Mouse (Mus musculus) embryonic facial prominence, embryonic 12.5 days (tissue): ENCODE measurements around the gene Mob3c. TPM values are rescaled to one million over a fixed set of nuclear protein-coding genes. Genes with fewer than 3 reads are reported as not detected.

Source experiments
- ATAC-seq: fragments of 200-750 bp; cut with Nextera tagmentation; 2 replicates; pipeline ENCODE4 v1.8.0; 2017; ENCODE audit not compliant: insufficient number of reproducible peaks, insufficient read depth, low FRiP score, low TSS enrichment
- H3K27ac ChIP-seq: fragments of 300-500 bp; sonication (generic); 2 replicates; pipeline ENCODE4 v1.5.1; 2016; ENCODE audit warnings: mild to moderate bottlenecking
- H3K27me3 ChIP-seq: fragments of 300-500 bp; sonication (generic); 2 replicates; pipeline ENCODE4 v1.6.1; 2016; ENCODE audit warnings: mild to moderate bottlenecking, moderate library complexity
- H3K36me3 ChIP-seq: fragments of 300-500 bp; sonication (generic); 2 replicates; pipeline ENCODE4 v1.6.1; 2016; ENCODE audit warnings: mild to moderate bottlenecking
- H3K4me1 ChIP-seq: fragments of 300-500 bp; sonication (generic); 2 replicates; pipeline ENCODE4 v1.6.1; 2016
- H3K4me2 ChIP-seq: fragments of 300-500 bp; sonication (generic); replicated peaks from 2 replicates; pipeline ENCODE4 v1.6.1; 2016; ENCODE audit warnings: mild to moderate bottlenecking, moderate library complexity
- H3K4me3 ChIP-seq: fragments of 300-500 bp; sonication (generic); 2 replicates; pipeline ENCODE4 v1.5.1; 2016; ENCODE audit warnings: mild to moderate bottlenecking
- H3K9ac ChIP-seq: fragments of 300-500 bp; sonication (generic); 2 replicates; pipeline ENCODE4 v1.6.1; 2016; ENCODE audit warnings: mild to moderate bottlenecking, moderate library complexity
- H3K9me3 ChIP-seq: fragments of 300-500 bp; sonication (generic); 2 replicates; pipeline ENCODE4 v1.6.1; 2016; ENCODE audit warnings: mild to moderate bottlenecking, moderate library complexity
- WGBS: fragments of 180-500 bp; shearing (Covaris S2); methylation state at CpG from one replicate; pipeline ENCODE4 v1.1.7; 2016; 5-methylcytosine and 5-hydroxymethylcytosine counted together
- polyA plus RNA-seq: library from polyadenylated mRNA; unstranded; fragments of >200 nt; fragmentation: Nextera tagmentation; extraction: Ambion mirVana; gene quantifications from 2 replicates; pipeline ENCODE4 v1.2.1, GENCODE M21; 2016

The Mob3c gene
- polyA plus RNA-seq, 1 experiment from 2014 or later, result 9.1 TPM

DNA sequence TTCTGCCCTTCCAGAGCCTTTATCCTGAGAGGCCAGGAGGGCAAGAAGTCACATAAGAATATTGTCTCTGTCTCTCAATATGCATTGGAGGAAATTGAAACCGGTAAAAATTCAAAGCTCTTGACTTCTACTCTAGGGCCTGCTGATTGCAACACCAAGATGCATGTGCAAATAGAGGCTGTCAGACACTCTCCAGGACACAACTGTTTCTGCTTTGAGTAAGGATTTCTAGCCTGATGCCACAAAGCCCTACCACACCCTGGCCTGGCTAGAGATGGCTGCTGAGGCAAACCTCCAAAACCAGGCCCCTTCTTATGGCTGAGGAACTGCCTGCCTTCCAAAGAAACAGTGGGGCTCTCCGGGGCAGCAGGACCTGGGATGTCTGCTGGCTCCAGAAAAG lies 7.7 kb downstream of the Mob3c start:
- Histone ChIP-seq H3K4me1 (peaks cover 11% of the 10 kb centered on the region), H3K36me3 (peaks cover 13% of the 10 kb centered on the region; the same call in 1 of the 2 replicates), H3K27me3 (no peaks in the 10 kb centered on the region), H3K4me3 (no peak overlapping the region), H3K27ac (no peak overlapping the region), H3K9ac (no peak overlapping the region), H3K9me3 (no peaks in the 10 kb centered on the region), H3K4me2 (no peak overlapping the region)
- WGBS, result 72% methylated on average over 2 of the region's 2 CpGs
- ATAC-seq, result no peak

- 82% methylated on average over 4 of the region's 4 CpGs for WGBS
- peaks cover 11% of the 10 kb centered on the region for H3K4me1 ChIP-seq
- H3K4me3 ChIP-seq, result no peak overlapping the region
- peak overlapping the region; percentile 60 for H3K4me2 ChIP-seq
- no peak overlapping the region for H3K9ac ChIP-seq
- no peak overlapping the region for H3K27ac ChIP-seq
- H3K27me3 ChIP-seq, result no peaks in the 10 kb centered on the region
- ATAC-seq, result no peak
- no peaks in the 10 kb centered on the region for H3K9me3 ChIP-seq
- no peaks in the 10 kb centered on the region for H3K36me3 ChIP-seq
Measured at GRCm38 (mm10) chr4:115838196-115838595, 10.3 kb downstream of the Mob3c start.

- WGBS, result 2% methylated on average over 51 of the region's 51 CpGs
- no peaks in the 10 kb centered on the region for H3K27me3 ChIP-seq
- H3K4me3 ChIP-seq, result peak within 1 kb of the TSS; percentile 62
- peak; percentile 87 for ATAC-seq
- H3K36me3 ChIP-seq, result no peaks in the 10 kb centered on the region
- H3K27ac ChIP-seq, result peak within 1 kb of the TSS; percentile 32; the same call in 1 of the 2 replicates
- peaks cover 11% of the 10 kb centered on the region for H3K4me1 ChIP-seq
- H3K9me3 ChIP-seq, result no peaks in the 10 kb centered on the region
- peak within 1 kb of the TSS; percentile 60 for H3K9ac ChIP-seq
- peak within 1 kb of the TSS; percentile 60 for H3K4me2 ChIP-seq
Measured at GRCm38 (mm10) chr4:115838696-115839641, 11.1 kb downstream of the Mob3c start, which contains the start of gene Mknk1. TSS of gene Mknk1 (plus strand) at chr4:115839198.

DNA sequence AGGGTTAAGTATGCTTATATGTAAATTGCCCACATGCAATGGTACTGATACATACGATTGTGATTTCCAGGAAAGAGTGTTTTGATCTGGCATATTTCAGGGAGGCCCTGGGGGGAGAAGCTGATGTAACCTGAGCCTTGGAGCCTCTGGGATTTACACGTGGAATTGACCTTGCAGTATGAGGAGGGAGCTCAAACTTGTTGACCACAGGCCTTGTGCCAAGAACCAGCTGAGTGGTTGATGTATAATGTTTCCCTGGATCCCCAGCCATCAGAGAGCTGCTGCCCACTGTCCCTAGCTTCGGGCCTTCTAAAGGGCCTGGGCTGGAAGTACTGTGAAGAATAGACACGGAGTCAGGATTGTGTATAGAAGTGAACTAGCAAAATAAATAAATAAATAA lies 12.1 kb downstream of the Mob3c start:
- no peak overlapping the region for H3K9ac ChIP-seq
- H3K27ac ChIP-seq, result no peak overlapping the region
- H3K4me1 ChIP-seq, result peaks cover 11% of the 10 kb centered on the region
- peak overlapping the region; percentile 62 for H3K4me3 ChIP-seq
- peak overlapping the region; percentile 60 for H3K4me2 ChIP-seq
- ATAC-seq, result no peak
- no peaks in the 10 kb centered on the region for H3K27me3 ChIP-seq
- WGBS, result 40% methylated on average over 4 of the region's 4 CpGs
- no peaks in the 10 kb centered on the region for H3K9me3 ChIP-seq
- no peaks in the 10 kb centered on the region for H3K36me3 ChIP-seq

DNA sequence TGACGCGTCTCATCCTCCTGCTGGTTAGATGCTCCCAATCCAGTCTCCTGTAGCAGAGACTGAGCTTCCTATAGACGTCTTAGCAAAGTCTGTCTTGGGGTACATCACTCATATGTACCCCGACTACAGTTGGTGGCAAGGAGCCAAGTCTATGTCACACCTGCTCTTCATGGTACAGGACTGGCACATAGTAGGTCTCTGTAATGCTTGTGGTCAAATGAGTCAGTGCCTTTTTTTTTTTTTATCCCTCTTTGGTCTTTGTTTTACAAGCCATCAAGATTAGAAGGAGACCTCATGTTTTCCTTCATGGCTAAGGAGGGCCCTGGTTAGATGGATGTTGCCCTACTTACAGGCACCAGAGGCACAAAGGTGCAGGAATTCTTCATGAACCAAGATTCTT lies 12.9 kb downstream of the Mob3c start:
- Histone ChIP-seq H3K4me1 (peaks cover 11% of the 10 kb centered on the region), H3K27me3 (no peaks in the 10 kb centered on the region), H3K36me3 (no peaks in the 10 kb centered on the region), H3K4me2 (no peak overlapping the region), H3K9me3 (no peaks in the 10 kb centered on the region), H3K4me3 (no peak overlapping the region), H3K27ac (no peak overlapping the region), H3K9ac (no peak overlapping the region)
- WGBS, result 87% methylated on average over 4 of the region's 4 CpGs
- no peak for ATAC-seq

GRCm38 (mm10) chr4:115846656-115847055 lies 18.8 kb downstream of the Mob3c start:
- no peaks in the 10 kb centered on the region for H3K4me1 ChIP-seq
- no peak overlapping the region for H3K9ac ChIP-seq
- H3K27me3 ChIP-seq, result no peaks in the 10 kb centered on the region
- peaks cover 6% of the 10 kb centered on the region; the same call in 1 of the 2 replicates for H3K36me3 ChIP-seq
- no peak overlapping the region for H3K4me2 ChIP-seq
- no peaks in the 10 kb centered on the region for H3K9me3 ChIP-seq
- no peak for ATAC-seq
- H3K27ac ChIP-seq, result no peak overlapping the region
- H3K4me3 ChIP-seq, result no peak overlapping the region
- 37% methylated on average over 2 of the region's 2 CpGs for WGBS

GRCm38 (mm10) chr4:115847377-115847776 lies 19.5 kb downstream of the Mob3c start:
- no peaks in the 10 kb centered on the region for H3K27me3 ChIP-seq
- 53% methylated on average over 5 of the region's 5 CpGs for WGBS
- ATAC-seq, result no peak
- no peaks in the 10 kb centered on the region for H3K9me3 ChIP-seq
- peaks cover 11% of the 10 kb centered on the region; the same call in 1 of the 2 replicates for H3K36me3 ChIP-seq
- H3K4me2 ChIP-seq, result no peak overlapping the region
- no peaks in the 10 kb centered on the region for H3K4me1 ChIP-seq
- H3K4me3 ChIP-seq, result no peak overlapping the region
- no peak overlapping the region for H3K9ac ChIP-seq
- no peak overlapping the region for H3K27ac ChIP-seq

- whole genome bisulfite sequencing, result 90% methylated on average over 1 of the region's 1 CpGs
- peaks cover 11% of the 10 kb centered on the region; the same call in 1 of the 2 replicates for H3K36me3 ChIP-seq
- H3K4me1 ChIP-seq, result no peaks in the 10 kb centered on the region
- no peaks in the 10 kb centered on the region for H3K27me3 ChIP-seq
- H3K4me2 ChIP-seq, result no peak overlapping the region
- no peak for ATAC-seq
- no peaks in the 10 kb centered on the region for H3K9me3 ChIP-seq
- H3K4me3 ChIP-seq, result no peak overlapping the region
- no peak overlapping the region for H3K27ac ChIP-seq
- no peak overlapping the region for H3K9ac ChIP-seq
Measured at GRCm38 (mm10) chr4:115848083-115848482, 20.2 kb downstream of the Mob3c start.

DNA sequence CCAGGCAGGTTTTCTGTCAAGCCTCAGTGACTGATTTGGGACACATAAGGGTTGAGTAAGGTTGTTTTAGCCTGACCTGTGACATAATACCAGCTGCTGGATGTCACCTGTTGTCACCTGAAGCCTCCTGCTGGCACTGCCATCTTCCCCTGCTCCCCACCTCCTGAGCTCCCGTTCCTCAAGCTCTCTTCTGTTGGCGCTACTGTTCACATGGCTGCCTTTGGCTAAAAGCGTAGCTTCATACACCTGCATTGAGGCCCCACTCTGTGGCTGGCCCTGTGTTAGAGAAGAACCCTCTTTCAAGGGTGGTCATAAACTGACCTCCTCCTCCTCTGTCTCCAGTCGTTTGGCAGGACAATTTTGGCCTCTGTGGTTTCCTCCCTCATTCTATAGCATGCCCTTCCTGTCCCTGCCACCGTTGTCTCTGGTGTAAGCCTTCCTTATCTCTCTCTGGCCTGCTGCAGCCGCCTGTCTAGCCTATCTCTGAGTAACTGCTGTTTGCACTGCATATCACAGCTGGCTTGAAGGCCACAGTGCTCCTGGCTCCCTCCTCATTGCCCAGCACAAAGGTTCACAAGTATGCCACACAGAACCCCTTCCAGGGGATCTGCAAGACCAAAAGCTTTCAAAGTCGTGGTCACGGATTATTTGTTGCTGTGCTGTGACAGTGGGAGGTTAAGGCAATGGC lies 21.2 kb downstream of the Mob3c start:
- H3K36me3 ChIP-seq, result peaks cover 16% of the 10 kb centered on the region
- no peaks in the 10 kb centered on the region for H3K9me3 ChIP-seq
- no peak overlapping the region for H3K27ac ChIP-seq
- no peaks in the 10 kb centered on the region for H3K4me1 ChIP-seq
- no peaks in the 10 kb centered on the region for H3K27me3 ChIP-seq
- ATAC-seq, result no peak
- H3K9ac ChIP-seq, result no peak overlapping the region
- WGBS, result 77% methylated on average over 8 of the region's 8 CpGs
- no peak overlapping the region for H3K4me3 ChIP-seq
- no peak overlapping the region for H3K4me2 ChIP-seq

DNA sequence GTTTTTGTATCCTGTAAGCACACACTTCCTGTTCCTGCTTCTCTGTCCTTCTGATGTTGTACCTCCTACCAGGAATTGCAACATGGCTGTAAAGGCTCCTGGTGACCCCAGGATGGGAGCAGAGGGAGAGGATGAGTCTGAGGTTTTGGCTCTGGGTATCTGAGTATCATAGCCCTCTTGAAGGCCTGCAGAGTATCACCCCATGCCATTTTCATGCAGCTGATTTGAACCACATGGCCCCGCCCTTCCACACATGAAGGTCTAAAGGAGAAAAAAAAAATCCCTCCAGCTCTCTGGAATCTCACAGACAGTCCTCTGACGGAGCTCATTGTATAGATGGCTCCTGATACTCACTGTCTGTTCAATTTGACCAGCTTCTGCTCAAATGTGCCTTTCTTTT lies 22.2 kb downstream of the Mob3c start:
- Histone ChIP-seq H3K27ac (no peak overlapping the region), H3K9ac (no peak overlapping the region), H3K4me1 (peaks cover 3% of the 10 kb centered on the region; the same call in 1 of the 2 replicates), H3K36me3 (peaks cover 16% of the 10 kb centered on the region), H3K9me3 (no peaks in the 10 kb centered on the region), H3K27me3 (no peaks in the 10 kb centered on the region), H3K4me2 (no peak overlapping the region), H3K4me3 (no peak overlapping the region)
- WGBS, result 71% methylated on average over 2 of the region's 2 CpGs
- no peak for ATAC-seq

DNA sequence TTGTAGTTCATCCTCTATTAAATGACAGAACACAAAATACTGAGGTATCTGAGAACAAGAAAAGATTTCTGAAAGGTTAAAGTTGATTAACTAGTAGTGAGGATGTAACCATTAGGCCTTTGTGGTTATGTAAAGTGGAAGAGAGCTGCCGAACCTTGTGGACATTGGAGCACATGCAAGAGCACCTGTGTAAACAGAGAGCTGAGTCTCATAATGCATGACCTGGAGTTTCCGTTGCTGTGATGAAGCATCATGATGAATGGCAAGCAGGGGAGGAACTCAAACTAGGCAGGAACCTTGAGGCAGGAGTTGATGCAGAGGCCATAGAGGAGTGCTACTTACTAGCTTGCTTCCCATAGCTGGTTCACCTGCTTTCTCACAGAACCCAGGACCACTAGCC lies 22.7 kb downstream of the Mob3c start:
- Histone ChIP-seq H3K36me3 (peaks cover 16% of the 10 kb centered on the region), H3K4me3 (no peak overlapping the region)
- 53% methylated on average over 2 of the region's 2 CpGs for WGBS

More for the DNA sequence above, 22.7 kb downstream of the Mob3c start:
- Histone ChIP-seq H3K9me3 (no peaks in the 10 kb centered on the region), H3K4me1 (peaks cover 6% of the 10 kb centered on the region; the same call in 1 of the 2 replicates), H3K27me3 (no peaks in the 10 kb centered on the region), H3K27ac (no peak overlapping the region), H3K4me2 (no peak overlapping the region), H3K9ac (no peak overlapping the region)
- ATAC-seq, result no peak
